Mouse (Mus musculus) neural tube, embryonic 13.5 days (tissue): ENCODE measurements around the gene Mtch2. TPM values are rescaled to one million over a fixed set of nuclear protein-coding genes. Genes with fewer than 3 reads are reported as not detected.
"Not testable (repeated sequence)": the region's sequence is repeated elsewhere in the genome, so short reads cannot be mapped to it uniquely, and the experiment has no call there.

Source experiments
- ATAC-seq: fragments of 200-750 bp; cut with Nextera tagmentation; 2 replicates; pipeline ENCODE4 v1.8.0; 2017; ENCODE audit warnings: low read depth, mild to moderate bottlenecking, moderate TSS enrichment, moderate library complexity
- H3K27ac ChIP-seq: fragments of 300-500 bp; sonication (generic); replicated peaks from 2 replicates; pipeline ENCODE4 v1.5.1; 2015; ENCODE audit warnings: moderate library complexity, mild to moderate bottlenecking, inconsistent platforms
- H3K27me3 ChIP-seq: fragments of 300-500 bp; sonication (generic); 2 replicates; pipeline ENCODE4 v1.6.1; 2015; ENCODE audit warnings: mild to moderate bottlenecking, inconsistent platforms
- H3K36me3 ChIP-seq: fragments of 300-500 bp; sonication (generic); 2 replicates; pipeline ENCODE4 v1.6.1; 2015; ENCODE audit warnings: mild to moderate bottlenecking, inconsistent platforms
- H3K4me1 ChIP-seq: fragments of 300-500 bp; sonication (generic); replicated peaks from 2 replicates; pipeline ENCODE4 v1.6.1; 2015; ENCODE audit warnings: inconsistent platforms
- H3K4me2 ChIP-seq: fragments of 300-500 bp; sonication (generic); 2 replicates; pipeline ENCODE4 v1.6.1; 2015; ENCODE audit warnings: inconsistent platforms, mild to moderate bottlenecking, moderate library complexity
- H3K4me3 ChIP-seq: fragments of 300-500 bp; sonication (generic); 2 replicates; pipeline ENCODE4 v1.5.1; 2015; ENCODE audit warnings: mild to moderate bottlenecking, inconsistent platforms
- H3K9ac ChIP-seq: fragments of 300-500 bp; sonication (generic); 2 replicates; pipeline ENCODE4 v1.6.1; 2015; ENCODE audit warnings: moderate library complexity, mild to moderate bottlenecking, inconsistent platforms
- H3K9me3 ChIP-seq: fragments of 300-500 bp; sonication (generic); 2 replicates; pipeline ENCODE4 v1.6.1; 2016; ENCODE audit warnings: inconsistent platforms
- WGBS: fragments of 180-500 bp; shearing (Covaris S2); methylation state at CpG from one replicate; pipeline ENCODE4 v1.1.7; 2015; 5-methylcytosine and 5-hydroxymethylcytosine counted together
- polyA plus RNA-seq: library from polyadenylated mRNA; unstranded; fragments of >200 nt; fragmentation: Nextera tagmentation; extraction: Ambion mirVana; gene quantifications from 2 replicates; pipeline ENCODE4 v1.2.1, GENCODE M21; 2015

Gene Mtch2
- polyA plus RNA-seq, 1 experiment from 2014 or later = 263 TPM

DNA sequence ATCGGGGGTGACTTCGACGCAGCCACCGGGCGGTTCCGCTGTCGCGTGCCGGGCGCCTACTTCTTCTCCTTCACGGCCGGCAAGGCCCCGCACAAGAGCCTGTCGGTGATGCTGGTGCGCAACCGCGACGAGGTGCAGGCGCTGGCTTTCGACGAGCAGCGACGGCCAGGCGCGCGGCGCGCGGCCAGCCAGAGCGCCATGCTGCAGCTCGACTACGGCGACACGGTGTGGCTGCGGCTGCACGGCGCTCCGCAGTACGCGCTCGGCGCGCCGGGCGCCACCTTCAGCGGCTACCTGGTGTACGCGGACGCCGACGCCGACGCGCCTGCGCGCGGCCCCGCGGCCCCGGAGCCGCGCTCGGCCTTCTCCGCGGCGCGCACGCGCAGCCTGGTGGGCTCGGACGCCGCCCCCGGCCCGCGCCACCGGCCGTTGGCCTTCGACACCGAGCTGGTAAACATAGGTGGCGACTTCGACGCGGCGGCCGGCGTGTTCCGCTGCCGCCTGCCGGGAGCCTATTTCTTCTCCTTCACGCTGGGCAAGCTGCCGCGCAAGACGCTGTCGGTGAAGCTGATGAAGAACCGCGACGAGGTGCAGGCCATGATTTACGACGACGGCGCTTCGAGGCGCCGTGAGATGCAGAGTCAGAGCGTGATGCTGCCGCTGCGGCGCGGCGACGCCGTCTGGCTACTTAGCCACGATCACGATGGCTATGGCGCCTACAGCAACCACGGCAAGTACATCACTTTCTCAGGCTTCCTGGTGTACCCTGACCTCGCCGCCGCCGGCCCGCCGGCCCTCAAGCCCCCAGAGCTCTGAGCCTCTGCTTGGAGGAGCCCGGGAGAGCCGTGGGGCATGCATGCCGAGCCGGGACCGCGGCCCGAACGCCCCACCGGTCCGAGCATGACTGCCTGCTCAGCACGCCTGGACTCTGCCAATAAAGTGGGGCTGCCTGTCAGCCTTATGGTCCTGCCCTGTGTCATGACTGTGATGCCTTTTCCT, 42.9 kb downstream of the Mtch2 start:
- 3% methylated on average over 109 of the region's 133 CpGs for WGBS

DNA sequence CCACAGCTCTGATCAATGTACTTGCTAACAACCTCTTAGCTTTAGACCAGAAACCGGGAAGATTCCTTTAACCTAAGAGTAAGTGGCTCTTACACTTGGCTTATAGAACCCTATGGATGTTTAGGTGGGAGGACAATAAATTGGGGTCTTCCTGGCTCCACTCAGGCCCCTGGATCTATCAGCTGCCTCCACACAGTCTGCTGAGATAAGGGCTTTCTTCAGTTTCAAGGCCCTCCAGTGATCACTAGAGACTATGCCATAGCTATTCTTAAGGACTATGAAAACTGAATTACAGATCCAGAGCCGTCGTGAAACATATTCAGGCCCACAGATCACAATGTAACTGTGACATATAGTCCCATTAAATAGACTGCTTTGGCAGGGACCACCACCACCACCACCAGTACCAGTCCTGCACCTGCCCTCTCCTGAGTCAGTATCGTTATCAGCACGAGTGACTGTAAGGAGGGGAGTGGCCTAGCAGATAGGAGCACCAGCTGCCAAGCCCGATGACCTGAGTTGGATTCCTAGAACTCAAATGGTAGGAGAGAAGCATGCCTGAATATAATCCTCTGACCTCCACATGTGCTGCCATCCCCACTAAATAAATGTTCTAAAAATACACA, 46.8 kb downstream of the Mtch2 start:
- H3K4me1 ChIP-seq = peaks cover 23% of the 10 kb centered on the region
- no peak overlapping the region for H3K9ac ChIP-seq
- no peaks in the 10 kb centered on the region for H3K9me3 ChIP-seq
- no peak for ATAC-seq
- peaks cover 68% of the 10 kb centered on the region for H3K36me3 ChIP-seq
- H3K27me3 ChIP-seq = peaks cover 8% of the 10 kb centered on the region
- no peak overlapping the region for H3K4me3 ChIP-seq
- WGBS = 83% methylated on average over 6 of the region's 6 CpGs
- H3K4me2 ChIP-seq = no peak overlapping the region
- H3K27ac ChIP-seq = no peak overlapping the region

More for the DNA sequence above, 42.9 kb downstream of the Mtch2 start:
- peaks cover 53% of the 10 kb centered on the region for H3K4me1 ChIP-seq
- H3K36me3 ChIP-seq = peaks cover 28% of the 10 kb centered on the region
- peak overlapping the region; percentile 47 for H3K4me3 ChIP-seq
- H3K9me3 ChIP-seq = no peaks in the 10 kb centered on the region
- ATAC-seq = peak; percentile 64
- peak overlapping the region; percentile 79 for H3K4me2 ChIP-seq
- H3K27me3 ChIP-seq = peaks cover 43% of the 10 kb centered on the region
- peak overlapping the region; percentile 78 for H3K27ac ChIP-seq
- peak overlapping the region; percentile 71 for H3K9ac ChIP-seq

DNA sequence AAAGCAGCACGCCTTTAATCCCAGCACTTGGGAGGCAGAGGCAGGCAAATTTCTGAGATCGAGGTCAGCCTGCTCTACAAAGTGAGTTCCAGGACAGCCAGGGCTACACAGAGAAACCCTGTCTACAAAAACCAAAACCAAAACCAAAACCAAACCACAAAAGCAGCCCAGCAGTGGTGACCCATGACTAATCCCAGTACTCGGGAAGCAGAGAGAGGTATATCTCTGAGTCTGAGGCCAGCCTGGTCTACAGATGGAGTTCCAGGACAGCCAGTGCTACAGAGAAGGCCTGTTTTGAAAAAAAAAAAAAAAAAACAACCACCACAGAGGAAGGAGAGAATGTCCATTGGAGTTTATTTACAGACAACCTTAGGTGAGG, 47.3 kb downstream of the Mtch2 start:
- H3K27ac ChIP-seq, H3K9me3 ChIP-seq, H3K27me3 ChIP-seq, H3K9ac ChIP-seq, ATAC-seq, H3K4me2 ChIP-seq, H3K4me3 ChIP-seq: not testable (repeated sequence)
- WGBS = 93% methylated on average over 3 of the region's 3 CpGs
- Histone ChIP-seq H3K4me1 (peaks cover 18% of the 10 kb centered on the region), H3K36me3 (peaks cover 73% of the 10 kb centered on the region)

DNA sequence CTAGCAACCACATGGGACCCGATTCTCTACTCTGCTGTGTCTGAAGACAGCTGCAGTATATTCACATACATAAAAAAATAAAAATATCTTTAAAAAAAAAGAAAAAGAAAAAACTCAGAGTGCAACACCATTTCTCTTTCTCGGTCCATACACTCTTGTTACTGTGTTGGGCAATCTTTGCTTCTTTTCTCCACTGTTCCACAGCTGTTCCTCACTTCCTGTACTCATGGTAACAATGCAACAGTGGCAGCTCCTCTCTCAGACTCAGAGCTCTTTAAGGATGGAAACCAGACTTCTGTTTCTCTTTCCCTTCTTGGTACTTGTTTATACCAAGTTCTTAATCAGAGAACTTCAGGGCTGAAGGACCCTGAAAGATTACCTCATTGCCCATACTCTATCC, 56.4 kb downstream of the Mtch2 start:
- peak overlapping the region; percentile 95 for H3K4me3 ChIP-seq
- peaks cover 37% of the 10 kb centered on the region for H3K4me1 ChIP-seq
- H3K27me3 ChIP-seq = no peaks in the 10 kb centered on the region
- H3K27ac ChIP-seq = 0 out of 2 replicates have a peak overlapping the region, but pooled peaks have one; percentile 5
- H3K4me2 ChIP-seq = peak overlapping the region; percentile 85
- H3K36me3 ChIP-seq = peaks cover 53% of the 10 kb centered on the region
- H3K9ac ChIP-seq = peak overlapping the region; percentile 97
- no peak for ATAC-seq
- WGBS = 92% methylated on average over 2 of the region's 2 CpGs
- H3K9me3 ChIP-seq = no peaks in the 10 kb centered on the region

DNA sequence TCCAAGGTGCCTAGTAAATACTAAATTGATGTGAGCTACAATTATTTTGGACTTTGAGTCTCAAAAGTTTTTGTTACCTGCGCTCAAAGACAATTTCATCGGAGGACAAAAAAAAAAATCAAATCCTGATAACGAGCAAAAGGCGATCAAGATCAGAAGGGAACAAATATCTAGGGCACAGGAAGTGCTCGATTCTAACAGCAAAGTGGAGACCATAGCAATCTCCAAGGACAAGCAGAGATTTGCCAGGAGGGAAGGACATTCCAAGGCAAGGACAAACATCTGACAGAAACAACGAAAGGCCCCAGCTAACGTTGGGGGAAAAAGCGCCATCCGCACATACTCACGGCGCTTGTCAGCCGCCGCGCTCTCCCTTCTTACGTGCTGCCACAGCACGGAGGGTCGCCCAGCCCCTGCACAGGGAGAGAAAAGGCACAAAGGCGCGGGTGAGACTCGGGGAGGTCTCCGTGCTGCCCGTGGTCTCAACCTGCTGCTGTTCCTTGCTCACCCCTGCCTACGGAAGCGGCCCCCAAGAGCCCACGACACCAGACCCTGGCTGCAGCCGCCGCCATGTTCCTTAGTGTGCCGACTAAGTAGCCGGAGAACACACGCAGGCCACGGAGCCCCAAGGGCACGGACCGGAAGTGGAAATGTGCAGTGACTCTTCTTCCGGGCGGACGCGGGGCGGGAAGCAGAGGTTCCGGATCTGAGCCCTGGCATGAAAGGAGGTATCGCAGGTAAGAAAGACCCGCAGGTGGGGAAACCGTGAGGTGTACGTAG, 57.3 kb downstream of the Mtch2 start, which contains the start of the genes Kbtbd4 and Ndufs3:
Kbtbd4 (plus strand) TSS at position 665 of the 780 bp plus-strand sequence.
Ndufs3 (minus strand) TSS at position 752 of the 780 bp plus-strand sequence.
- peak within 1 kb of the TSS; percentile 95 for H3K4me3 ChIP-seq
- peaks cover 37% of the 10 kb centered on the region for H3K4me1 ChIP-seq
- peak; percentile 94 for ATAC-seq
- peak within 1 kb of the TSS; percentile 96 for H3K27ac ChIP-seq
- no peaks in the 10 kb centered on the region for H3K9me3 ChIP-seq
- H3K9ac ChIP-seq = peak within 1 kb of the TSS; percentile 97
- H3K4me2 ChIP-seq = peak within 1 kb of the TSS; percentile 85
- H3K36me3 ChIP-seq = peaks cover 53% of the 10 kb centered on the region
- under 1% methylated on average over 43 of the region's 43 CpGs for WGBS
- H3K27me3 ChIP-seq = no peaks in the 10 kb centered on the region

DNA sequence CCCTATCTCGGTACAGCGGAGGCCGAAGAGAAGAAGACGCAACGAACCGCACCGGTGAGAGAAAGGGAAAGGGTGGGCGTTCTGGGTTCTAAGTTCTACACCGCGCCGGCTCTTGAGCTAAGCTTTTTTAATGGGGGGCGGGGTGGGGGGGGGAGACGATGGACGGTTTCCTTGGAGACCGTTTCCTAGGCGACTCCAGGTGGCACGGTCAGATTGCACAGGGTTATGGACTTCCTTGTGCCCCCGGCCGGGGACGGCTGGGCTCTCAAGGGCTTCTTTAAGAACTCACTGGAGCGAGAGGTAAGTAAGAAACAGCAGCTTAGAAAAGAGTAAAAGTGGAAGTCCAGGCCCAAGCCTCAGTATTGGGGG, 57.9 kb downstream of the Mtch2 start:
- Histone ChIP-seq H3K27ac (peak overlapping the region; percentile 96), H3K4me3 (peak overlapping the region; percentile 95), H3K9me3 (no peaks in the 10 kb centered on the region), H3K27me3 (no peaks in the 10 kb centered on the region), H3K4me1 (peaks cover 37% of the 10 kb centered on the region), H3K4me2 (peak overlapping the region; percentile 85), H3K9ac (peak overlapping the region; percentile 97), H3K36me3 (peaks cover 56% of the 10 kb centered on the region)
- ATAC-seq = peak; percentile 75
- 0% methylated on average over 21 of the region's 21 CpGs for WGBS

DNA sequence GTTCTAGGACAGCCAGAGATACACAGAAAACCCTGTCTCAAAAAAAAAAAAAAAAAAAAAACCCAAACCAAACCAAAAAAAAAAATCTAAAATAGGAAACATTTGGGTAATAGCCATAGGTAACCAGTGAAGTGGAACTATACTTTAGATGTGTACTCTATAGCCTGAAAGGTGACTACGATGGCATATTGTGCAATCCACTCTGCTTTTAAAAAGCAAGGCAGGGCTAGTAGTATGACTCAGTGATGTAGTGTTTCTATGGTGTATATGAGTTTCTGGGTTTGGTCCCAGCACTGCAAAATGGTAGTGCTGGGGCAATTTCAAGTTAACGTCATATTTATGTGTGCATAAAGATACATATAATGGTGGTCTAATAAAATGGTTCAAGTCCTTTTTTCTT, 59.8 kb downstream of the Mtch2 start:
- H3K9me3 ChIP-seq = no peaks in the 10 kb centered on the region
- peaks cover 61% of the 10 kb centered on the region for H3K36me3 ChIP-seq
- no peak overlapping the region for H3K4me2 ChIP-seq
- H3K4me3 ChIP-seq = no peak overlapping the region
- WGBS = 100% methylated on average over 2 of the region's 2 CpGs
- H3K27me3 ChIP-seq = no peaks in the 10 kb centered on the region
- peaks cover 37% of the 10 kb centered on the region for H3K4me1 ChIP-seq
- no peak overlapping the region for H3K27ac ChIP-seq
- no peak overlapping the region for H3K9ac ChIP-seq
- no peak for ATAC-seq

DNA sequence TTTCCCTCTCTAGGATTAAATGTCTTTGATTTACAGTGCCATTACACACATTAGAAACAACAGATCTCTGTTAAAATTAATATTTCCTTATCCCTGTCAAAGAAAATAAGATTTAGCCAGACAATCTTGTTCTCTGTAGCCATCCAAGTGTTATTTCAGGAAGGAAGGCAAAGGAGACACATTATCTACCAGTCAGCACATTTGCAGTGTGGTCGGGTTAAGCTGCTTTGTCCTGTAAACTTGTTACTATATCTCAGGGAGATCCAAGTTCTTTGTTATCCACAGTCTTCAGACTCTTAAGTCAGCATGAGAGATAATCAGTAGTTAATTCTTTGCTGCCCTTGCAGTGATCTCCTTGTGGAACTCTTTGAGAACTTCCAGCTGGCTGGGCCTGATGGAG, 63.9 kb downstream of the Mtch2 start:
- Histone ChIP-seq H3K4me2 (no peak overlapping the region), H3K27ac (no peak overlapping the region), H3K27me3 (no peaks in the 10 kb centered on the region), H3K4me1 (peaks cover 39% of the 10 kb centered on the region), H3K4me3 (no peak overlapping the region), H3K9ac (no peak overlapping the region), H3K36me3 (peaks cover 69% of the 10 kb centered on the region), H3K9me3 (no peaks in the 10 kb centered on the region)
- WGBS = 86% methylated on average over 1 of the region's 1 CpGs
- no peak for ATAC-seq

DNA sequence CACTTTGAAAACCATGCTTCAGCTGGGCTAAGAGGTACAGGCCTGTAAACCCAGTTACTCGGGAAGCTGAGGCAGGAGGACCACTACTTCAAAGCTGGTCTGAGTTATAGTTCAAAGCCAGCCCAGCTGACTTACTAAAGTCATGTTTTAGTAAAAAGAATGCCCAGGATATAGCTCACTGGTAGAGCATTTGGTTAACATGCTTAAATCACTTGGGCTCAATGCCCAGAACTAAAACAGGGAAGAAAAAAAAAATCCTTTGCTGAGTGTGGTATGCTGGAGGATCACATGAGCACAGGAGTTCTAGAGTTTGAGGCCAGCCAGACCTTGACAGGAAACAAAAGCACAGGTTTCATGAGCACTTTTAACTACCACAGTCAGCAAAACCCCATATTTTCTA, 64.7 kb downstream of the Mtch2 start:
- Histone ChIP-seq H3K9me3 (no peaks in the 10 kb centered on the region), H3K4me3 (no peak overlapping the region), H3K4me2 (no peak overlapping the region), H3K36me3 (peaks cover 69% of the 10 kb centered on the region), H3K4me1 (peaks cover 40% of the 10 kb centered on the region), H3K27me3 (no peaks in the 10 kb centered on the region), H3K9ac (no peak overlapping the region), H3K27ac (no peak overlapping the region)
- no peak for ATAC-seq
- 88% methylated on average over 1 of the region's 1 CpGs for WGBS

DNA sequence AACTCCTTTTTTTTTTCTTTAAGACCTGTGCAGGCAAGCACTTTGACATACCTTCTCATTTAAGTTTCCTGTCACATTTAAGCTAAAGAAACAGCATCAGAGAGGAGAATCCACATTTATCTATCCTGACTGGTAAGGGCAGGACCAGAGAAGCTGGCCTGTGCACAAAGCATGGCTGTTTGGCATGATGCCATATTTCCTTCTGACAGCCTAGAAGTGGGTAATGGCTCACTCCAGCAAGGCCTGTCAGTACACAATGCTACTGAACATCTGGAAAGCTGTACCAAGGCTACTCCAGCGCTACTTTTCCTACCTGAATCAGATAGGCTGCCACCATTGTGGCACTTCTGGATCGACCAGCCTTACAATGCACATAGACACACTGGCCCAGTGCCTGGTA, 66.7 kb downstream of the Mtch2 start:
- Histone ChIP-seq H3K9me3 (no peaks in the 10 kb centered on the region), H3K36me3 (peaks cover 52% of the 10 kb centered on the region), H3K4me1 (peaks cover 42% of the 10 kb centered on the region), H3K27me3 (no peaks in the 10 kb centered on the region), H3K9ac (no peak overlapping the region), H3K4me3 (no peak overlapping the region), H3K4me2 (no peak overlapping the region), H3K27ac (no peak overlapping the region; the same call in 1 of the 2 replicates)
- no peak for ATAC-seq
- 84% methylated on average over 2 of the region's 2 CpGs for WGBS

DNA sequence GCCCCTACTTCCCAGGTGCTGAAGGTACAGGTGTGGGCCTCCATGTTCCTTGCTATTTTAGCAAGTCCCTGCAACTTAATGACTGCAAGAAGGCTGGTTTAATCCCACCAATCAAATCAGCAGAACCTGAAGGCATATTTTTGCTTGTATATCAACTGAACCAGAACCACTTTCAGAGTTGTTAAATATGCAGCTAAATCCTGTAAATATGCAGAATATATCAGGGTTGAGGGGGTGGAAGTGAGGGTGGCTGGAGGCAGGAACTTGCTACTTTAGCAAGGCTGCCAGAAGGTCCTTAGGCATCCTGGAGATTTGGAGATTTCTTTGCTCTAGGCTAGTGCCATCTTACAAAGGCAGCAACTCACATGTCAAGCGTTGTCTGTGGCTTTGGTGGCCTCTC, 68.6 kb downstream of the Mtch2 start:
- Histone ChIP-seq H3K27ac (no peak overlapping the region), H3K9ac (peak overlapping the region; percentile 90), H3K9me3 (no peaks in the 10 kb centered on the region), H3K4me1 (peaks cover 43% of the 10 kb centered on the region), H3K27me3 (no peaks in the 10 kb centered on the region), H3K36me3 (peaks cover 33% of the 10 kb centered on the region), H3K4me3 (0 out of 2 replicates have a peak overlapping the region, but pooled peaks have one; percentile 7), H3K4me2 (peak overlapping the region; percentile 88)
- no peak for ATAC-seq
- WGBS = 53% methylated on average over 1 of the region's 1 CpGs
